Mouse (Mus musculus) thymus, adult 2 months (tissue): ENCODE measurements around the gene Timeless. TPM values are rescaled to one million over a fixed set of nuclear protein-coding genes. Genes with fewer than 3 reads are reported as not detected.
"Not testable (repeated sequence)": the region's sequence is repeated elsewhere in the genome, so short reads cannot be mapped to it uniquely, and the experiment has no call there.

Experiments
- DNase-seq: peaks from one replicate; pipeline ENCODE4 v3.0.0; 2021
- H3K27ac ChIP-seq: fragments of 200-500 bp; 2 replicates; pipeline ENCODE4 v1.5.1; 2012; ENCODE audit warnings: low read length, control low read depth; ENCODE audit not compliant: control insufficient read depth, insufficient read depth
- H3K27me3 ChIP-seq: fragments of 200-500 bp; 2 replicates; pipeline ENCODE4 v1.6.1; 2012; ENCODE audit warnings: mild to moderate bottlenecking, low read length, moderate library complexity, mixed read lengths; ENCODE audit not compliant: control insufficient read depth, insufficient read depth
- H3K36me3 ChIP-seq: fragments of 200-500 bp; 2 replicates; pipeline ENCODE4 v1.6.1; 2012; ENCODE audit warnings: mild to moderate bottlenecking, low read length, moderate library complexity; ENCODE audit not compliant: control insufficient read depth, insufficient read depth
- H3K4me1 ChIP-seq: fragments of 200-500 bp; replicated peaks from 2 replicates; pipeline ENCODE4 v1.6.1; 2012; ENCODE audit warnings: low read length; ENCODE audit not compliant: control insufficient read depth, insufficient read depth
- H3K4me3 ChIP-seq: fragments of 200-500 bp; 2 replicates; pipeline ENCODE4 v1.5.1; 2012; ENCODE audit warnings: mild to moderate bottlenecking, low read length, control low read depth, moderate library complexity; ENCODE audit not compliant: control insufficient read depth, insufficient read depth
- CTCF ChIP-seq: fragments of 200-500 bp; IDR thresholded peaks from 2 replicates; pipeline ENCODE4 v1.5.1; 2012; ENCODE audit warnings: mild to moderate bottlenecking, control low read depth, low read length, moderate library complexity, borderline replicate concordance; ENCODE audit not compliant: control insufficient read depth, poor library complexity, insufficient read depth; ENCODE audit errors: extremely low read depth
- POLR2A ChIP-seq: fragments of 200-500 bp; IDR thresholded peaks from 2 replicates; pipeline ENCODE4 v1.6.1; 2012; ENCODE audit warnings: mild to moderate bottlenecking, low read length, control low read depth, moderate library complexity; ENCODE audit not compliant: control insufficient read depth, poor library complexity, insufficient read depth; ENCODE audit errors: extremely low read depth
- WGBS: fragments of 180-500 bp; shearing (Covaris S2); methylation state at CpG from one replicate; pipeline ENCODE4 v1.1.7; 2018; 5-methylcytosine and 5-hydroxymethylcytosine counted together
- polyA plus RNA-seq: library from polyadenylated mRNA; depleted of rRNA; stranded (reverse); fragments of >200 nt; gene quantifications from 2 replicates; pipeline ENCODE4 v1.2.3, GENCODE M21; 2012

The Timeless gene
- polyA plus RNA-seq, 1 experiment: 21.3 TPM

DNA sequence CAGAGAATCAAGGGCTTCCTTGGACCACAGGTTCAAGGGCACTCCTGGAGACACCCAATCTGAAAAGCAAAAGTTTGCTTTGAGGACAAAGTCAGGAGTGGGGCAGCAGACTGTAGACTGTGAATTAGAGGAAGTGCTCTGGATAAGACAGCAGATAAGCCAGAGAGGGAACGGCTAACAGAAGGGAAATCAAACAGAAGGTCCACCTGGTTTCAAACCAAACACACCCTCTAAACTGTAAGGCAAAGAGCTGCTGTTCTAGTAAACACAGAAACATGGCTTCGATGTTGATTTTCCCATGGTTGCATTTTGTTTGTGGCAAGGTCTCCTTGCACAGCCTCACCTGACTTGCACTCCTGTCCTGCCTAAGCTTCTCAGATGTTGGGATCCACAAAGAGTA, 40.4 kb upstream of the Timeless start:
- 47% methylated on average over 2 of the region's 2 CpGs for WGBS
- TF ChIP-seq CTCF: no peak
- TF ChIP-seq POLR2A: no peak
- H3K4me1 ChIP-seq: peaks cover 11% of the 10 kb centered on the region
- no peaks in the 10 kb centered on the region for H3K36me3 ChIP-seq
- no peaks in the 10 kb centered on the region; the same call in 1 of the 2 replicates for H3K27me3 ChIP-seq
- no peak for DNase-seq
- H3K4me3 ChIP-seq: no peak overlapping the region
- H3K27ac ChIP-seq: no peak overlapping the region

DNA sequence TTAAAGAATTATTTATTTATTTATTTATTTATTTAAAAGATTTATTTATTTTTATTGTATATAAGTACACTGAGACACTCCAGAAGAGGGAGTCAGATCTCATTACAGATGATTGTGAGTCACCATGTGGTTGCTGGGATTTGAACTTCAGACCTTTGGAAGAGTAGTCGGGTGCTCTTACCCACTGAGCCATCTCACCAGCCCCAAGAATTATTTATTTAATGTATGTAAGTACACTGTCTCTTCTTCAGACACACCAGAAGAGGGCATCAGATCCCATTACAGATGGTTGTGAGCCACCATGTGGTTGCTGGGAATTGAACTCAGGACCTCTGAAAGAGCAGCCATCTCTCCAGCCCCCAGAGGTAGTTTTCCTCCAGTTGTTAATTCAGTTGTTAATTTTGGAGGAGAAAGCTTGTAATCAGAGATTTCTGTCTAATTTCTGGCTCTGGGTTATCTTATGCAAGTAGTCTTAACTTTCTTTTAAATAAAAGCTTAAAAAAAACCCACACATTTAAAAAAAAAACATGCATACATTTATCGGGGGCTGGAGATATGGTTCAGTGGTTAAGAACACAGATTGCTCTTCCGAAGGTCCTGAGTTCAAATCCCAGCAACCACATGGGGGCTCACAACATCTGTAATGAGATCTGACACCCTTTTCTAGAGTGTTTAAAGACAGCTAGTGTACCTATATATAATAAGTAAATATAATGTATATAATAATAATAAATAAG, 39.7 kb upstream of the Timeless start:
- H3K4me1 ChIP-seq: peaks cover 11% of the 10 kb centered on the region
- WGBS: 91% methylated on average over 3 of the region's 3 CpGs
- not testable (repeated sequence) for DNase-seq, H3K27me3 ChIP-seq, H3K27ac ChIP-seq, H3K4me3 ChIP-seq, H3K36me3 ChIP-seq

DNA sequence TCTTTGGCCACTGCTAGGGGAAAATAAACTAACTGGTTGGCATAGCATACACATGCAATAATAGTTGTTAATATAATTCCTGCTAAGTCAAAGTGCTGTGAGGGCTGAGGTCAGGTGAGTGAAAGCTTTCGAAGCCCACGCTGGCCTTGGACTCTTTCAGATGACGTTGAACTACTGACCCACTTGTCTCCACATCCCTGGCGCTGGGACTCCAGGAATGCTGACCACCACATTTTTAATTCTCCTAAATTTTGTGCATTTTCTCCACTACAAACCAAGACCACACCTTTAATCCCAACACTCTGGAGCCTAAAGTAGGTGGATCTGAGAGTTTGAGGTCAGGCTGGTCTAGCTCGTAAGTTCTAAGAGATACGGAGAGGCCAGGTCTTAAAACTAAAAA, 38.8 kb upstream of the Timeless start:
- WGBS: 99% methylated on average over 6 of the region's 6 CpGs
- H3K36me3 ChIP-seq: no peaks in the 10 kb centered on the region
- no peak for TF ChIP-seq CTCF
- no peak for TF ChIP-seq POLR2A

GRCm38 (mm10) chr10:128194024-128194550, 37.8 kb upstream of the Timeless start, which contains the start of gene Gls2:
TSS of gene Gls2 (plus strand) at chr10:128194457.
- H3K4me1 ChIP-seq: peaks cover 11% of the 10 kb centered on the region
- H3K36me3 ChIP-seq: no peaks in the 10 kb centered on the region
- H3K27me3 ChIP-seq: no peaks in the 10 kb centered on the region; the same call in 1 of the 2 replicates
- TF ChIP-seq POLR2A (peak; percentile 39; the same call in 1 of the 2 replicates), CTCF (0 out of 2 replicates have a peak, but pooled peaks have one; percentile 22)
- H3K4me3 ChIP-seq: peak within 1 kb of the TSS; percentile 59
- under 1% methylated on average over 46 of the region's 46 CpGs for WGBS
- DNase-seq: peak; percentile 94
- H3K27ac ChIP-seq: no peak within 1 kb of the TSS

More for the DNA sequence above, 38.8 kb upstream of the Timeless start:
- Histone ChIP-seq H3K4me3 (no peak overlapping the region), H3K4me1 (peaks cover 11% of the 10 kb centered on the region), H3K27me3 (no peaks in the 10 kb centered on the region; the same call in 1 of the 2 replicates), H3K27ac (no peak overlapping the region)
- DNase-seq: no peak

GRCm38 (mm10) chr10:128194551-128195461, 37.1 kb upstream of the Timeless start:
- H3K4me3 ChIP-seq: peak overlapping the region; percentile 59
- no peak overlapping the region for H3K27ac ChIP-seq
- H3K36me3 ChIP-seq: no peaks in the 10 kb centered on the region
- no peaks in the 10 kb centered on the region; the same call in 1 of the 2 replicates for H3K27me3 ChIP-seq
- DNase-seq: peak; percentile 60
- 3% methylated on average over 77 of the region's 79 CpGs for WGBS
- H3K4me1 ChIP-seq: peaks cover 11% of the 10 kb centered on the region
- TF ChIP-seq CTCF (no peak), POLR2A (no peak)

- Histone ChIP-seq H3K27me3 (no peaks in the 10 kb centered on the region), H3K27ac (no peak overlapping the region), H3K4me3 (no peak overlapping the region), H3K36me3 (no peaks in the 10 kb centered on the region), H3K4me1 (no peaks in the 10 kb centered on the region)
- no peak for DNase-seq
- no peak for TF ChIP-seq POLR2A
- 94% methylated on average over 6 of the region's 6 CpGs for WGBS
These were observed 30.0 kb upstream of the Timeless start for GRCm38 (mm10) chr10:128201856-128202255.
